Mouse (Mus musculus) kidney, embryonic 14.5 days (tissue): ENCODE data around the gene Katnal1. TPM values are rescaled to one million over a fixed set of nuclear protein-coding genes. Genes with fewer than 3 reads are reported as not detected.
A peak's percentile ranks its signal among the peaks of the same experiment; 100 is the strongest.

ENCODE experiments used
- ATAC-seq: fragments of 200-750 bp; cut with Nextera tagmentation; 2 replicates; pipeline ENCODE4 v1.8.0; 2017; ENCODE audit warnings: moderate number of reproducible peaks, mild to moderate bottlenecking, moderate TSS enrichment, moderate library complexity; ENCODE audit not compliant: low FRiP score, low TSS enrichment
- H3K27ac ChIP-seq: fragments of 300-500 bp; sonication (generic); 2 replicates; pipeline ENCODE4 v1.5.1; 2014; ENCODE audit warnings: low read depth, mild to moderate bottlenecking, low read length, moderate library complexity, mixed read lengths
- H3K27me3 ChIP-seq: fragments of 300-500 bp; sonication (generic); 2 replicates; pipeline ENCODE4 v1.6.1; 2014; ENCODE audit warnings: mild to moderate bottlenecking, low read length; ENCODE audit not compliant: control insufficient read depth, insufficient read depth
- H3K36me3 ChIP-seq: fragments of 300-500 bp; sonication (generic); 2 replicates; pipeline ENCODE4 v1.6.1; 2014; ENCODE audit warnings: low read length, mixed read lengths; ENCODE audit not compliant: control insufficient read depth, insufficient read depth
- H3K4me1 ChIP-seq: fragments of 300-500 bp; sonication (generic); 2 replicates; pipeline ENCODE4 v1.6.1; 2014; ENCODE audit warnings: low read length, mixed read lengths; ENCODE audit not compliant: control insufficient read depth, insufficient read depth
- H3K4me2 ChIP-seq: fragments of 300-500 bp; sonication (generic); replicated peaks from 2 replicates; pipeline ENCODE4 v1.6.1; 2014; ENCODE audit warnings: low read depth, mild to moderate bottlenecking, low read length
- H3K4me3 ChIP-seq: fragments of 300-500 bp; sonication (generic); 2 replicates; pipeline ENCODE4 v1.5.1; 2014; ENCODE audit warnings: mild to moderate bottlenecking, low read length
- H3K9ac ChIP-seq: fragments of 300-500 bp; sonication (generic); 2 replicates; pipeline ENCODE4 v1.6.1; 2014; ENCODE audit warnings: low read depth, mild to moderate bottlenecking, low read length, moderate library complexity
- H3K9me3 ChIP-seq: fragments of 300-500 bp; sonication (generic); 2 replicates; pipeline ENCODE4 v1.6.1; 2016; ENCODE audit warnings: low read length; ENCODE audit not compliant: control insufficient read depth
- WGBS: fragments of 180-500 bp; shearing (Covaris S2); extraction: QIAGEN DNeasy Blood & Tissue Kit; methylation state at CpG from one replicate; pipeline ENCODE4 v1.1.7; 2014; 5-methylcytosine and 5-hydroxymethylcytosine counted together
- polyA plus RNA-seq: library from polyadenylated mRNA; unstranded; fragments of >200 nt; fragmentation: Nextera tagmentation; extraction: Ambion mirVana; gene quantifications from 2 replicates; pipeline ENCODE4 v1.2.1, GENCODE M21; 2014

The Katnal1 gene
- polyA plus RNA-seq, 1 experiment from 2014 or later: 13.3 TPM

GRCm38 (mm10) chr5:148939948-148940382 lies 10.8 kb upstream of the Katnal1 start:
- 73% methylated on average over 11 of the region's 11 CpGs for WGBS
- ATAC-seq: 0 out of 2 replicates have a peak, but pooled peaks have one; percentile 24
- H3K4me1 ChIP-seq: peaks cover 9% of the 10 kb centered on the region; the same call in 1 of the 2 replicates
- H3K36me3 ChIP-seq: no peaks in the 10 kb centered on the region
- peaks cover 2% of the 10 kb centered on the region; the same call in 1 of the 2 replicates for H3K9me3 ChIP-seq
- no peaks in the 10 kb centered on the region for H3K27me3 ChIP-seq
- H3K9ac ChIP-seq: no peak overlapping the region
- H3K4me2 ChIP-seq: no peak overlapping the region
- no peak overlapping the region for H3K4me3 ChIP-seq
- no peak overlapping the region for H3K27ac ChIP-seq

- Histone ChIP-seq H3K4me3 (no peak overlapping the region), H3K9ac (no peak overlapping the region), H3K27me3 (no peaks in the 10 kb centered on the region), H3K9me3 (peaks cover 2% of the 10 kb centered on the region; the same call in 1 of the 2 replicates), H3K36me3 (no peaks in the 10 kb centered on the region), H3K4me2 (no peak overlapping the region), H3K4me1 (peaks cover 9% of the 10 kb centered on the region; the same call in 1 of the 2 replicates), H3K27ac (no peak overlapping the region)
- 76% methylated on average over 3 of the region's 3 CpGs for WGBS
- ATAC-seq: no peak
Measured at GRCm38 (mm10) chr5:148936516-148936951, 7.4 kb upstream of the Katnal1 start.

- H3K4me2 ChIP-seq: no peak overlapping the region
- no peaks in the 10 kb centered on the region for H3K36me3 ChIP-seq
- no peak for ATAC-seq
- H3K9me3 ChIP-seq: peaks cover 2% of the 10 kb centered on the region; the same call in 1 of the 2 replicates
- 88% methylated on average over 6 of the region's 6 CpGs for WGBS
- H3K4me1 ChIP-seq: peaks cover 9% of the 10 kb centered on the region; the same call in 1 of the 2 replicates
- no peaks in the 10 kb centered on the region for H3K27me3 ChIP-seq
- no peak overlapping the region for H3K4me3 ChIP-seq
- no peak overlapping the region for H3K27ac ChIP-seq
- no peak overlapping the region for H3K9ac ChIP-seq
Measured at GRCm38 (mm10) chr5:148935871-148936270, 6.8 kb upstream of the Katnal1 start.

- Histone ChIP-seq H3K4me1 (peaks cover 9% of the 10 kb centered on the region; the same call in 1 of the 2 replicates), H3K9me3 (peaks cover 2% of the 10 kb centered on the region; the same call in 1 of the 2 replicates), H3K4me2 (no peak overlapping the region), H3K4me3 (no peak overlapping the region), H3K27ac (no peak overlapping the region), H3K9ac (no peak overlapping the region), H3K27me3 (no peaks in the 10 kb centered on the region), H3K36me3 (no peaks in the 10 kb centered on the region)
- no peak; the same call in 1 of the 2 replicates for ATAC-seq
- WGBS: 38% methylated on average over 7 of the region's 7 CpGs
Measured at GRCm38 (mm10) chr5:148935071-148935821, 6.1 kb upstream of the Katnal1 start.

- H3K4me1 ChIP-seq: peaks cover 9% of the 10 kb centered on the region; the same call in 1 of the 2 replicates
- no peaks in the 10 kb centered on the region for H3K36me3 ChIP-seq
- H3K27ac ChIP-seq: no peak overlapping the region
- WGBS: 17% methylated on average over 6 of the region's 6 CpGs
- no peak overlapping the region for H3K4me2 ChIP-seq
- peak; percentile 58; the same call in 1 of the 2 replicates for ATAC-seq
- peaks cover 2% of the 10 kb centered on the region; the same call in 1 of the 2 replicates for H3K9me3 ChIP-seq
- no peaks in the 10 kb centered on the region for H3K27me3 ChIP-seq
- H3K4me3 ChIP-seq: no peak overlapping the region
- H3K9ac ChIP-seq: no peak overlapping the region
Measured at GRCm38 (mm10) chr5:148934457-148934856, 5.3 kb upstream of the Katnal1 start.

- 10% methylated on average over 8 of the region's 8 CpGs for WGBS
- no peak overlapping the region for H3K9ac ChIP-seq
- H3K4me3 ChIP-seq: no peak overlapping the region
Measured at GRCm38 (mm10) chr5:148933767-148934166, 4.6 kb upstream of the Katnal1 start.

GRCm38 (mm10) chr5:148931301-148931700 lies 2.2 kb upstream of the Katnal1 start:
- peaks cover under 1% of the 10 kb centered on the region; the same call in 1 of the 2 replicates for H3K9me3 ChIP-seq
- H3K9ac ChIP-seq: no peak overlapping the region
- ATAC-seq: no peak
- no peaks in the 10 kb centered on the region for H3K27me3 ChIP-seq
- no peak overlapping the region for H3K27ac ChIP-seq
- H3K36me3 ChIP-seq: peaks cover 3% of the 10 kb centered on the region; the same call in 1 of the 2 replicates
- whole genome bisulfite sequencing: 75% methylated on average over 1 of the region's 1 CpGs
- H3K4me2 ChIP-seq: no peak overlapping the region
- peaks cover 19% of the 10 kb centered on the region for H3K4me1 ChIP-seq
- H3K4me3 ChIP-seq: no peak overlapping the region

More at GRCm38 (mm10) chr5:148933767-148934166, 4.6 kb upstream of the Katnal1 start:
- Histone ChIP-seq H3K36me3 (no peaks in the 10 kb centered on the region), H3K27me3 (no peaks in the 10 kb centered on the region), H3K4me1 (peaks cover 12% of the 10 kb centered on the region; the same call in 1 of the 2 replicates), H3K27ac (no peak overlapping the region), H3K9me3 (peaks cover 2% of the 10 kb centered on the region; the same call in 1 of the 2 replicates), H3K4me2 (no peak overlapping the region)
- no peak for ATAC-seq

- H3K4me2 ChIP-seq: peak overlapping the region; percentile 86
- no peaks in the 10 kb centered on the region for H3K27me3 ChIP-seq
- peaks cover 13% of the 10 kb centered on the region for H3K4me1 ChIP-seq
- H3K4me3 ChIP-seq: peak overlapping the region; percentile 78
- no peaks in the 10 kb centered on the region for H3K9me3 ChIP-seq
- H3K9ac ChIP-seq: peak overlapping the region; percentile 81
- under 1% methylated on average over 67 of the region's 69 CpGs for WGBS
- H3K36me3 ChIP-seq: peaks cover 3% of the 10 kb centered on the region; the same call in 1 of the 2 replicates
- ATAC-seq: peak; percentile 98
- H3K27ac ChIP-seq: peak overlapping the region; percentile 77
Measured at GRCm38 (mm10) chr5:148928382-148929115, 571 bp downstream of the Katnal1 start.
